Mouse (Mus musculus): ENCODE results near the gene Pdzph1.

Gene Pdzph1

DNA sequence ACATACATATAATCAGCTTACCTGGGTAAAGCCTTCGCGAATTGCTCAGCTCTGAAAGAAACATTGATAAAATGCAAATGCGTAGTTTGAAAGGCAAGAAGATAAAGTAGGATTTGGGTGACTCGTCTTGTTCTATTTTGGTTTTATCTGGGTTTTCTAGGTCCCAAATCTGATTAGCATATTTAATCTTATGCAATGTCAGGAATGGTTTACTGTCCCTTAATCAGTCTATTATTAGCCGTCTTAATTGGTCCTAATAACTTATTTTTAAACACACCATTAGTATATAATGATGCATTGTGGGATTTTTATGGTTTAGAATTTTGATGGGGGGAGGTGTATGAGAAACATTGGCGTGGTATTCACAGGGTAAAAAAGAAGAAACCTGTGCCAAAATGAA is at the start of gene Pdzph1:
Gene Pdzph1 (minus strand): TSS at position 101 of the 400 bp plus-strand sequence.
- DNase-seq: no peak

GRCm38 (mm10) chr17:59039754-59040153 is 48.6 kb upstream of the Pdzph1 start:
- no peak for DNase-seq

- no peak for DNase-seq
Measured at GRCm38 (mm10) chr17:59033445-59033844, 42.3 kb upstream of the Pdzph1 start.

DNA sequence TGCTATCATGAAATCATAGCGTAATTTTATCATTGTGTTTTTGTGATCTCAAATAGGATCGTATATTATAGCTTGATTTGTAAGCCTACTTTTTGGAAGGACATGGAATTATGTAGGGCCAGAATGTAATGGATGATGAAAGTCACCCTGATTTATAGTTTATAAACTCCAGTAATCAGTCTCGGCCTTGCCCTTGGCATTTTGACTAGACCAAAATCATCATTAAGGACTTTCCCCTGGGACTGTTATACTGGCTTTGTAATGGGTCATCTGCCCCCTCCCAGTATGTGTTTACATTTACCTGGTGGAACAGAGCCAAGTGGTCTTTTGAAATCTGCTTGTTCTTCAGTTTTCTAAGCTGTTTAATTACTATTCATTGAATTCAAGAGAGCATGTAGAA is 35.2 kb upstream of the Pdzph1 start:
- no peak for DNase-seq

- no peak for DNase-seq
Measured at GRCm38 (mm10) chr17:59024502-59024901, 33.3 kb upstream of the Pdzph1 start.

DNA sequence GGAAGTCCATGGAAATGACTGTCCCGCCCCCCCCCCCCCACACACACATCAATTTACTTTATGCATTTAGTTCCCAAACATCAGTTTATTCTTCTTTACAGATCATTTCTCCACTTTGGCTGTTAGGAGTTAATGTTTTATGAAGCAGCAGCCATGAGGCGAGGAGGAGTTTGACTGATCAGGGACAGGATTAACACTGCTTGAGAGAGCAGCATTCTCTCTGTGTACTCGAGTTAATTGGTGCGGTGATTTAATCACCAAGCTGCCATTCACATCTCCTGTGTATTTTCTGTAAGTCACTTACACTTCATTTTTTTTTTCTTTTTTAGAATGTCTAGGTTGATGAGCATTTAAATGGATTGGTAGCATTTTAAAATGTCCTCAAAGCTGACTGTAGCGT is 32.8 kb upstream of the Pdzph1 start:
- no peak for DNase-seq

- no peak for DNase-seq
Measured at GRCm38 (mm10) chr17:59018666-59019065, 27.5 kb upstream of the Pdzph1 start.

DNA sequence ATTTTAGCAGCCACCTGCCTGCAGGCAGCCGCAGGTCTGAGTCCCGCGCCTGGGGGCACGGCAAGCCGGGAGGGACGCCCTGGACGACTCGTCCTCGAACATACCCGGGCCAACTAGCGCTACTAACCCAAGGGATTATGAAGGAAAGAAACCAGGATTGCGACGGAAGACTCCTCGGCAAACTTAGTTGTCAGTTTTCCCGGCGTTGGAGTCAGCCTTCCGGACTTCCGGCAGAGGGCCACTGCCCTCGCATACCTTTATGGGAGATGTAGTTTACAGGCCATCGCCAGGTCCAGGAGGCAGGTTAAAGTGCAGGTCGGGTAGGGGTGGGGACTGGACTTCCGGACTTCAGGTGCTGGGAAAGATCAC is 21.9 kb upstream of the Pdzph1 start, which contains the start of gene Nudt12:
Gene Nudt12 (minus strand): TSS at position 282 of the 369 bp plus-strand sequence.
- peak; percentile 70 for DNase-seq

- no peak for DNase-seq
Measured at GRCm38 (mm10) chr17:59012421-59013090, 21.4 kb upstream of the Pdzph1 start.

DNA sequence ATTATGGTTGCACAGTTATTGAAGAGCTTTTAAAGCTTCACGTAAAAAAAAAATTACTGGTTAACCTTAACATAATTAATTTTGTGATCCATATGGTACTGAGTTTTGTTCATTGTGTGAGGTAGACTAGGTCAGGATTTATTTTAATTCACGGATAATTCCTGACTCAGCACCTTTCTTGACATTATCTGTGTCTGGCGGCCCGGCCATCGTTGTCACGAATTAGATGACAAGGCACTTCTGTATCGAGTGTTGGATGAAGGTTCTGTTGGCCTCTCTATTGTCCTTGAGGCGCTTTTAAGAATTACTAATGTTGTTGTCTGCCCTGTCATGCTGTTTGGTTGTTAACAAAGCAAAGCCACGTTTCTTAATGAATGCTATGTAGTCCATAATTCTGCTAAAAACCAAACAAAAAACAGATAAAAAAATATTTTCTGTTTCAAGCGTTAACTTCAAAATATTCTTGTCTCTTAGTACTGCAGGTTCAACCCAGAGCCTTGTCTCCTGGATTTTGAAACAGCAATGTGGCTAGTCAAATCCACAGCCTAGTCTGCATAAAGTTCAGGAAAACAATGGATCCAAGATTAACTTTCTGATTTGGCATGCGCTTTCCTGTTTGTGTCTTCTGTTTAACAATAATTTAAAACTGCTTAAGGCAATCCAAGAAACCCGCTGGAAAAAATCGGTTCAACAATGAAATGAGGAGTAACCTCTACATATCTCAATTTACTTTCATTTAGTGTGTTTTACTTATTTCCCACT is 20.6 kb upstream of the Pdzph1 start:
- no peak for DNase-seq

GRCm38 (mm10) chr17:58973237-58973636 is 17.9 kb downstream of the Pdzph1 start:
- no peak for DNase-seq

- no peak for DNase-seq
Measured at GRCm38 (mm10) chr17:58959905-58960304, 31.3 kb downstream of the Pdzph1 start.

GRCm38 (mm10) chr17:58957055-58957454 is 34.1 kb downstream of the Pdzph1 start:
- no peak for DNase-seq

- no peak for DNase-seq
Measured at GRCm38 (mm10) chr17:58943015-58943822, 48.0 kb downstream of the Pdzph1 start.

DNA sequence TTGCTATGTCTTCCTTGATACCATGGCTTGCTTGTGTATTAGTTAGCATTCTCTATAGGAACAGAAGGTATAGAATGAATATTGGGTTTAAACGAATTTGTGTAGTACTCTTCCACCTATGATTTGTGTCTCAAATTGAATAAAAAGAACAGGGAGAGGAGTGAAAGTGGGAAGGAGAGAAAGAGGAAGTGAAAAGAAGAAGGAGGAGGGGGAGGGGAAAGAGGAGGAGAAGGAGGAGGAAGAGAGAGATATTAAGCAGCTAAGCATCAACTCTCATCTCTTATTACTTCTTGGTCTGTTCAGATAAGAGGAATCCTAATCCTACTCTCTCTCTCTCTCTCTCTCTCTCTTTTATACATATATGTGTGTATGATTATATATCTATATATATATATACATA is 52.6 kb downstream of the Pdzph1 start:
- no peak for DNase-seq

DNA sequence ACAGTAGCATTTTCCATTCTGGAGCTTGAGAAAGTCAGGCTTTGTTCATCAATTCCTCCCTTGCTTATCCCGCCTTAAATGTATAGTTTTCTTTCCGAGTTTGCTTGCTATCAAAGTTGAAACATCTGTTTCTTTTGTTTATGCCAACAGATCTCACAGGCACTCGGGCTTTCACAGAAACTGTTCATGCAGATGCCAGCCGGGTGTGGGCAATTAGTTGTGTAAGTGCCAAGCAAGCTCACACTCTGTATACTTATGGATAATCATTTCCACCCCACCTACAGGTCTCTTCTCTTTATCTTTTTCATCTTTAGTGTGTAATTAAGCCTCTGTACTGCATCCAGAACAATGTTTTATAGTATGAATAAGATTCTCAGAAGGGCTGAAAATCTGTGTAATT is 53.6 kb downstream of the Pdzph1 start:
- DNase-seq: no peak

DNA sequence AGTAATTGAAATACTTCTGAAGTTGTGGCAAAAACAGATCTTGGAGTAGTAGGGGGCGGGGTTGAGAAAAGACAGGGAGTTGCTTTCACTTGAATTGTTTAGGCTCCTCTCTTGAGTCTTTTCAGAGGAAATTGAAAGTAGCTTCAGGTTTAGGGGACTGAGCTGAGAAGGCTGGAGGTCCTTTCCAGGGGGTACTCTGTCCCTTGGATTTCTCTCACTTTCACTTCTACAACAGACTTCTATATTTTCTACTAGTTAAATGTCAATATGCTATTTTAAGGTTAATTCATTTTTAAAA is 58.2 kb downstream of the Pdzph1 start:
- DNase-seq: no peak

- DNase-seq: no peak
Measured at GRCm38 (mm10) chr17:58932279-58932982, 58.7 kb downstream of the Pdzph1 start.

- DNase-seq: no peak
Measured at GRCm38 (mm10) chr17:58924754-58925546, 66.2 kb downstream of the Pdzph1 start.

GRCm38 (mm10) chr17:58923901-58924476 is 67.2 kb downstream of the Pdzph1 start:
- no peak for DNase-seq

GRCm38 (mm10) chr17:58923316-58923866 is 67.8 kb downstream of the Pdzph1 start:
- no peak for DNase-seq

- no peak for DNase-seq
Measured at GRCm38 (mm10) chr17:58922821-58923220, 68.4 kb downstream of the Pdzph1 start.

Measured in cerebellum, adult 9-11 months (tissue).